Mouse (Mus musculus): Measurements from ENCODE around the gene Atp13a2. TPM values are rescaled to one million over a fixed set of nuclear protein-coding genes. Genes with fewer than 3 reads are reported as not detected.

Gene Atp13a2
- total and polyA plus RNA-seq, 3 experiments, result 29.0 to 65.4 TPM; not detected in 1

DNA sequence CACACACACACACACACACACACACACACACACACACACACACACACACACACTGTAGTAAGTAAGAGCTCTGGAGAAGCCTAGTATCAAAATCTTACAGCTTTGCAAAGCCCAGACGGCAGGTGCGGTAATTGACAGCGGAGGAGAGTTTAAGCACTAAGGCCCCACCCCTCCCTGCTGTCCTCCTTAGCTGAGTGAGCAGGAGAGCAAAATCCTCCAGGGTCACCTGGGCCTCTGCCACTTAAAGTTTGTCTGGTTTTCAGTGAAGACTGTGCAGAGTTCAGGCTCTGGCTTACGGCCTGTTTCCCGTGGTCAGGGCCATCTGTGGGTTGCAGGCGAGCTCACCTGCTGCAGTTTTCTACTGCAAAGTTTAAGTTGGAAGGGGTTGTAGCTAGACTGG, 38.2 kb upstream of the Atp13a2 start:
- H3K4me3 ChIP-seq (ENCODE audit: control insufficient read depth in 1 of 2, insufficient read depth in 1 of 2, low read depth in 2 of 2, low read length in 2 of 2), result no peak overlapping the region
- no peaks in the 10 kb centered on the region for H3K27me3 ChIP-seq (ENCODE audit: control insufficient read depth in 1 of 2, insufficient read depth in 2 of 2, low read length in 2 of 2)
- no peak for DNase-seq (ENCODE audit: low read depth, low spot score)
- no peaks in the 10 kb centered on the region for H3K79me2 ChIP-seq (ENCODE audit: control insufficient read depth, insufficient read depth, low read length, poor library complexity)
- TF ChIP-seq POLR2AphosphoS5 (IDR thresholded peaks at IDR 0.05; ENCODE audit: borderline replicate concordance, low read depth, low read length) (no peak), SMC3 (IDR thresholded peaks at IDR 0.05; ENCODE audit: low read depth, low read length) (no peak), NRF1 (IDR thresholded peaks at IDR 0.05; ENCODE audit: insufficient read depth, low read depth, low read length, poor library complexity, severe bottlenecking) (no peak), POLR2A (IDR thresholded peaks at IDR 0.05; ENCODE audit: control insufficient read depth in 1 of 2, insufficient read depth in 1 of 2, low read depth in 1 of 2, low read length in 2 of 2, poor library complexity in 1 of 2) (no peak), TBP (IDR thresholded peaks at IDR 0.05; ENCODE audit: low read depth, low read length) (no peak), KAT2A (conservative IDR thresholded peaks at IDR 0.05; ENCODE audit: low read depth, low read length) (no peak), ZC3H11A (IDR thresholded peaks at IDR 0.05; ENCODE audit: low read depth, low read length) (no peak), ELF1 (IDR thresholded peaks at IDR 0.05; ENCODE audit: low read depth, low read length) (no peak)
- no peak overlapping the region for H3K27ac ChIP-seq (ENCODE audit: control insufficient read depth, low read depth, low read length)
- H3K4me1 ChIP-seq (ENCODE audit: control insufficient read depth in 1 of 2, insufficient read depth in 2 of 2, low read length in 2 of 2), result peaks cover 5 to 33% of the 10 kb centered on the region in 2 experiments; a peak in 3 of 4 replicates
- no peak overlapping the region for H3K9ac ChIP-seq (ENCODE audit: control insufficient read depth, low read depth, low read length, poor library complexity, severe bottlenecking)
- no peaks in the 10 kb centered on the region for H3K9me3 ChIP-seq (replicated peaks; ENCODE audit: insufficient read depth, low read length)
- peaks cover 0 to 12% of the 10 kb centered on the region in 2 experiments; a peak in 2 of 4 replicates for H3K36me3 ChIP-seq (ENCODE audit: control insufficient read depth in 1 of 2, insufficient read depth in 2 of 2, low read length in 2 of 2)

DNA sequence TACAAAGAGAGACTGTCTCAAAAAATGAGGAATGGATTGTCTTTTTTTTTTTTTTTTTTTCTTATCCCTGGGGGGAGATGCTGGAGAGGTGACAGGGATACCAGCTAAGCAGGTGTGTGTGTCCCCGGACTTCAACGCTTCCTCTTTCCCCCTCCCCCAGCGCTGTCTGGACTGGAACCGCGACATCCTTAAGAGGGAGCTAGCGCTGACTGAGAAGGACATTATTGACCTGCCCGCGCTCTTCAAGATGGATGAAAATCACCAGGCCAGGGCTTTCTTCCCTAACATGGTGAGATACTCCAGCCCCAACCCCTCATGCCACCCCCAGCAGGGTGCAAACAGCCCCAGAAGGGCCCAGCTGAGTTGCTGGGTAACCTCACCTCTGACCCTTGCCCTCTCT, 37.6 kb upstream of the Atp13a2 start:
- Histone ChIP-seq H3K27ac (ENCODE audit: control insufficient read depth, low read depth, low read length) (no peak overlapping the region), H3K27me3 (ENCODE audit: control insufficient read depth in 1 of 2, insufficient read depth in 2 of 2, low read length in 2 of 2) (no peaks in the 10 kb centered on the region), H3K79me2 (ENCODE audit: control insufficient read depth, insufficient read depth, low read length, poor library complexity) (no peaks in the 10 kb centered on the region), H3K4me1 (ENCODE audit: control insufficient read depth in 1 of 2, insufficient read depth in 2 of 2, low read length in 2 of 2) (peaks cover 5 to 33% of the 10 kb centered on the region in 2 experiments; a peak in 3 of 4 replicates), H3K9ac (ENCODE audit: control insufficient read depth, low read depth, low read length, poor library complexity, severe bottlenecking) (no peak overlapping the region), H3K9me3 (replicated peaks; ENCODE audit: insufficient read depth, low read length) (no peaks in the 10 kb centered on the region), H3K4me3 (ENCODE audit: control insufficient read depth in 1 of 2, insufficient read depth in 1 of 2, low read depth in 2 of 2, low read length in 2 of 2) (no peak overlapping the region), H3K36me3 (ENCODE audit: control insufficient read depth in 1 of 2, insufficient read depth in 2 of 2, low read length in 2 of 2) (peaks cover 0 to 12% of the 10 kb centered on the region in 2 experiments; a peak in 2 of 4 replicates)
- TF ChIP-seq MAFK (IDR thresholded peaks at IDR 0.05; ENCODE audit: borderline replicate concordance, low read depth, low read length), result no peak
- TF ChIP-seq NELFE (IDR thresholded peaks at IDR 0.05; ENCODE audit: low read depth, low read length), result no peak
- no peak for TF ChIP-seq POLR2AphosphoS5 (IDR thresholded peaks at IDR 0.05; ENCODE audit: borderline replicate concordance, low read depth, low read length)
- TF ChIP-seq ZC3H11A (IDR thresholded peaks at IDR 0.05; ENCODE audit: low read depth, low read length), result no peak
- no peak for DNase-seq (ENCODE audit: low read depth, low spot score)

DNA sequence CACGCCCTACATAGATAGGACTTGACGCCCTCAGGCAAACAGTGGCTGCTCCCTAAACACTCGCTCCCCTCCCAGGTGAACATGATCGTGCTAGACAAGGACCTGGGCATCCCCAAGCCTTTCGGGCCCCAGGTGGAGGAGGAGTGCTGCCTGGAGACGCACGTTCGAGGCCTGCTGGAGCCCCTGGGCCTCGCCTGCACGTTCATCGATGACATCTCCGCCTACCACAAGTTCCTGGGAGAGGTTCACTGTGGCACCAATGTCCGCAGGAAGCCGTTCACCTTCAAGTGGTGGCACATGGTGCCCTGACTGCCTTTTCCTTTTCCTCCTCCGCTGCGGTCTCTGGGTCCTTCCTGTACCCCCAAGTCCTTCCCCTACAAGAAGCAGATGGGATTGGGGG, 37.1 kb upstream of the Atp13a2 start:
- peaks cover 0 to 12% of the 10 kb centered on the region in 2 experiments; a peak in 2 of 4 replicates for H3K36me3 ChIP-seq (ENCODE audit: control insufficient read depth in 1 of 2, insufficient read depth in 2 of 2, low read length in 2 of 2)
- TF ChIP-seq ELF1 (IDR thresholded peaks at IDR 0.05; ENCODE audit: low read depth, low read length) (no peak), TCF12 (IDR thresholded peaks at IDR 0.05; ENCODE audit: low read depth, low read length) (no peak), CHD1 (IDR thresholded peaks at IDR 0.05; ENCODE audit: low read depth, low read length) (no peak), MEF2A (IDR thresholded peaks at IDR 0.05; ENCODE audit: extremely low read depth, insufficient replicate concordance, low read depth, low read length, poor library complexity, severe bottlenecking) (no peak), TBP (IDR thresholded peaks at IDR 0.05; ENCODE audit: low read depth, low read length) (no peak), BHLHE40 (IDR thresholded peaks at IDR 0.05; ENCODE audit: borderline replicate concordance, low read depth, low read length) (no peak), POLR2A (IDR thresholded peaks at IDR 0.05; ENCODE audit: control insufficient read depth in 1 of 2, insufficient read depth in 1 of 2, low read depth in 1 of 2, low read length in 2 of 2, poor library complexity in 1 of 2) (no peak), KAT2A (conservative IDR thresholded peaks at IDR 0.05; ENCODE audit: low read depth, low read length) (no peak), USF2 (IDR thresholded peaks at IDR 0.05; ENCODE audit: borderline replicate concordance in 1 of 2, insufficient read depth in 1 of 2, low read depth in 1 of 2, low read length in 2 of 2) (no peak), EP300 (IDR thresholded peaks at IDR 0.05; ENCODE audit: low read depth in 1 of 2, low read length in 2 of 2) (no peak), CHD2 (IDR thresholded peaks at IDR 0.05; ENCODE audit: low read length) (no peak), JUND (IDR thresholded peaks at IDR 0.05; ENCODE audit: low read depth, low read length) (no peak), ZMIZ1 (IDR thresholded peaks at IDR 0.05; ENCODE audit: low read depth, low read length) (no peak), HCFC1 (IDR thresholded peaks at IDR 0.05; ENCODE audit: low read depth, low read length) (no peak), SMC3 (IDR thresholded peaks at IDR 0.05; ENCODE audit: low read depth, low read length) (no peak), E2F4 (IDR thresholded peaks at IDR 0.05; ENCODE audit: borderline replicate concordance, low read depth, low read length) (no peak), NELFE (IDR thresholded peaks at IDR 0.05; ENCODE audit: low read depth, low read length) (no peak)
- H3K27me3 ChIP-seq (ENCODE audit: control insufficient read depth in 1 of 2, insufficient read depth in 2 of 2, low read length in 2 of 2), result no peaks in the 10 kb centered on the region
- H3K27ac ChIP-seq (ENCODE audit: control insufficient read depth, low read depth, low read length), result no peak overlapping the region
- no peaks in the 10 kb centered on the region for H3K9me3 ChIP-seq (replicated peaks; ENCODE audit: insufficient read depth, low read length)
- no peak overlapping the region for H3K9ac ChIP-seq (ENCODE audit: control insufficient read depth, low read depth, low read length, poor library complexity, severe bottlenecking)
- no peaks in the 10 kb centered on the region for H3K79me2 ChIP-seq (ENCODE audit: control insufficient read depth, insufficient read depth, low read length, poor library complexity)
- no peak overlapping the region for H3K4me3 ChIP-seq (ENCODE audit: control insufficient read depth in 1 of 2, insufficient read depth in 1 of 2, low read depth in 2 of 2, low read length in 2 of 2)
- H3K4me1 ChIP-seq (ENCODE audit: control insufficient read depth in 1 of 2, insufficient read depth in 2 of 2, low read length in 2 of 2), result peaks cover 5 to 31% of the 10 kb centered on the region in 2 experiments; a peak in 3 of 4 replicates
- no peak for DNase-seq (ENCODE audit: low read depth, low spot score)

Measured in MEL (cell line).